Mouse (Mus musculus): ENCODE measurements around the gene Tiam2. TPM values are rescaled to one million over a fixed set of nuclear protein-coding genes. Genes with fewer than 3 reads are reported as not detected.
A peak's percentile ranks its signal among the peaks of the same experiment; 100 is the strongest.
"Not testable (repeated sequence)": the region's sequence is repeated elsewhere in the genome, so short reads cannot be mapped to it uniquely, and the experiment has no call there.

Gene Tiam2
- polyA plus RNA-seq, 1 experiment = 1.2 TPM

GRCm38 (mm10) chr17:3344872-3345271 is 18.5 kb downstream of the Tiam2 start:
- Histone ChIP-seq H3K27ac (ENCODE audit: insufficient read depth, low read depth, low read length) (no peak overlapping the region), H3K4me3 (ENCODE audit: insufficient read depth, low read depth, low read length) (no peak overlapping the region), H3K36me3 (ENCODE audit: control insufficient read depth, insufficient read depth, low read length) (no peaks in the 10 kb centered on the region), H3K4me1 (ENCODE audit: control insufficient read depth, insufficient read depth, low read length) (no peaks in the 10 kb centered on the region), H3K27me3 (replicated peaks; ENCODE audit: control insufficient read depth, insufficient read depth, low read length) (no peaks in the 10 kb centered on the region)
- 83% methylated on average over 7 of the region's 7 CpGs for WGBS
- no peak for TF ChIP-seq POLR2A (IDR thresholded peaks at IDR 0.05; ENCODE audit: low read depth, low read length)
- no peak for TF ChIP-seq CTCF (conservative IDR thresholded peaks at IDR 0.05; ENCODE audit: insufficient read depth, insufficient read length, low read depth, low read length)
- no peak for DNase-seq

GRCm38 (mm10) chr17:3345276-3345885 is 19.0 kb downstream of the Tiam2 start:
- Histone ChIP-seq H3K36me3 (ENCODE audit: control insufficient read depth, insufficient read depth, low read length) (no peaks in the 10 kb centered on the region), H3K27me3 (replicated peaks; ENCODE audit: control insufficient read depth, insufficient read depth, low read length) (no peaks in the 10 kb centered on the region), H3K4me3 (ENCODE audit: insufficient read depth, low read depth, low read length) (no peak overlapping the region), H3K27ac (ENCODE audit: insufficient read depth, low read depth, low read length) (no peak overlapping the region), H3K4me1 (ENCODE audit: control insufficient read depth, insufficient read depth, low read length) (no peaks in the 10 kb centered on the region)
- 69% methylated on average over 12 of the region's 12 CpGs for whole genome bisulfite sequencing
- no peak for TF ChIP-seq POLR2A (IDR thresholded peaks at IDR 0.05; ENCODE audit: low read depth, low read length)
- TF ChIP-seq CTCF (conservative IDR thresholded peaks at IDR 0.05; ENCODE audit: insufficient read depth, insufficient read length, low read depth, low read length) = no peak
- no peak for DNase-seq

DNA sequence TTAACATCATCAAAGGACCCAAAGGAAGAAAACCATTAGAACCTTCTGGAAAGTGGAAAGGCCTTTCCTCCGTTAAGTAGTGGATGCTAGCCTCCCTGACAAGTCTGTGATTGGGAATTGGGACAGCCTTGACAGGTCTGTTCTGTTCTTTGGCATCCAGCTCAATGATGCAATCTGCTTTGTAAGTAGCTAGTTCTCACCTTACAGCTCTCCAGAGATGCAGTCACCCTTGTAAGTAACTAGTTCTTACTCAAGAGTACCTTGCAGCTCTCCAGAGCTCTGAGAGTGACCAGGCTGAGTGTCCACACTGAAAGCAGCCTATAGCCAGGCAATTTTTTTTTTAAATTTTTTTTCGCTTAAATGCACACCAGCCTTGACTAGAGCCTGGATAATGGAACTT is 21.4 kb downstream of the Tiam2 start:
- no peaks in the 10 kb centered on the region for H3K36me3 ChIP-seq (ENCODE audit: control insufficient read depth, insufficient read depth, low read length)
- no peak for TF ChIP-seq POLR2A (IDR thresholded peaks at IDR 0.05; ENCODE audit: low read depth, low read length)
- no peak for TF ChIP-seq CTCF (conservative IDR thresholded peaks at IDR 0.05; ENCODE audit: insufficient read depth, insufficient read length, low read depth, low read length)
- no peak overlapping the region for H3K4me3 ChIP-seq (ENCODE audit: insufficient read depth, low read depth, low read length)
- no peaks in the 10 kb centered on the region for H3K4me1 ChIP-seq (ENCODE audit: control insufficient read depth, insufficient read depth, low read length)
- no peaks in the 10 kb centered on the region for H3K27me3 ChIP-seq (replicated peaks; ENCODE audit: control insufficient read depth, insufficient read depth, low read length)
- 91% methylated on average over 2 of the region's 2 CpGs for WGBS
- H3K27ac ChIP-seq (ENCODE audit: insufficient read depth, low read depth, low read length) = no peak overlapping the region
- DNase-seq = no peak

DNA sequence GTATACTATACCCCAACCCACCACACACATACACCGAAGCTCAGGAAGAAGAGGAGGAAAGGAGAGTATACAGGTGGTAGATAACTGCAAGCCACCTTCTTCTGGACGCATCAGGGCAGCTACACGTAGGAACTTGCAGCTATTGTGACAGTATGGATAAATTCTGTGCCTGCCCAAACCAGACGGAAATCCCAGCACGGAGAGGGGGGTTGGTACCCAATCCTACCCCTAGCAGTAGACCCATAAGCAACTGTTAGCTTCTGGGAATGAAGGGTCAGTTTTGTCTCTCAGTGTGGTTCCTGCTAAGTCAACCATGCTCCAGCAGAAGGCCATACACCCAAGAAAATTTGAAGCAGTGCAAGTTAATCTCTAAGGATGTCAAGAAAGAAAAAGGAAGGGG is 23.0 kb downstream of the Tiam2 start:
- no peaks in the 10 kb centered on the region for H3K27me3 ChIP-seq (replicated peaks; ENCODE audit: control insufficient read depth, insufficient read depth, low read length)
- no peaks in the 10 kb centered on the region for H3K36me3 ChIP-seq (ENCODE audit: control insufficient read depth, insufficient read depth, low read length)
- 91% methylated on average over 5 of the region's 5 CpGs for WGBS
- H3K4me3 ChIP-seq (ENCODE audit: insufficient read depth, low read depth, low read length) = no peak overlapping the region
- DNase-seq = no peak
- no peak for TF ChIP-seq CTCF (conservative IDR thresholded peaks at IDR 0.05; ENCODE audit: insufficient read depth, insufficient read length, low read depth, low read length)
- no peak for TF ChIP-seq POLR2A (IDR thresholded peaks at IDR 0.05; ENCODE audit: low read depth, low read length)
- H3K4me1 ChIP-seq (ENCODE audit: control insufficient read depth, insufficient read depth, low read length) = no peaks in the 10 kb centered on the region
- no peak overlapping the region for H3K27ac ChIP-seq (ENCODE audit: insufficient read depth, low read depth, low read length)

DNA sequence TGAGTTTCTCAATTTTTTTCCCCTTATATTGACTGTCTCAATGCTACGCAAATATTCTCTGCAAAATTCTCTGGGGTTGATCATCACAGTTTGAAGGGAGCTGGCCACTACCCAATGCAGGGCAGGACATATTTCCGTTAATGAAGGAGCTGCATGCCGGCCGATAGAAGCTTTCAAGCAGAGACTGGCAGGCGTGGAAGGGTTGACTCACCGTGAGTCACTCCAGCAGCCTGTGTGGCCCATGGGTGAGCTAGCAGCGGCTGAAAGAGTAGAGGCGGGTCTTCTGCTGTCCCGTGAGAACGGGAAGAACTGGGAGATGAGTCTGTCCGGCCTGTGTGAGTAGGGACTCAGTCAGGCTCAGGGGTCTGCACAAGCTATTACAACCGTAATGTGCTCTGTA is 23.6 kb downstream of the Tiam2 start:
- no peaks in the 10 kb centered on the region for H3K4me1 ChIP-seq (ENCODE audit: control insufficient read depth, insufficient read depth, low read length)
- WGBS = 79% methylated on average over 12 of the region's 12 CpGs
- TF ChIP-seq CTCF (conservative IDR thresholded peaks at IDR 0.05; ENCODE audit: insufficient read depth, insufficient read length, low read depth, low read length) (no peak), POLR2A (IDR thresholded peaks at IDR 0.05; ENCODE audit: low read depth, low read length) (no peak)
- no peaks in the 10 kb centered on the region for H3K36me3 ChIP-seq (ENCODE audit: control insufficient read depth, insufficient read depth, low read length)
- H3K27me3 ChIP-seq (replicated peaks; ENCODE audit: control insufficient read depth, insufficient read depth, low read length) = no peaks in the 10 kb centered on the region
- no peak overlapping the region for H3K27ac ChIP-seq (ENCODE audit: insufficient read depth, low read depth, low read length)
- H3K4me3 ChIP-seq (ENCODE audit: insufficient read depth, low read depth, low read length) = no peak overlapping the region
- no peak for DNase-seq

- no peak for DNase-seq
- Histone ChIP-seq H3K4me1 (ENCODE audit: control insufficient read depth, insufficient read depth, low read length) (no peaks in the 10 kb centered on the region), H3K4me3 (ENCODE audit: insufficient read depth, low read depth, low read length) (no peak overlapping the region), H3K27ac (ENCODE audit: insufficient read depth, low read depth, low read length) (no peak overlapping the region), H3K36me3 (ENCODE audit: control insufficient read depth, insufficient read depth, low read length) (no peaks in the 10 kb centered on the region), H3K27me3 (replicated peaks; ENCODE audit: control insufficient read depth, insufficient read depth, low read length) (no peaks in the 10 kb centered on the region)
- TF ChIP-seq POLR2A (IDR thresholded peaks at IDR 0.05; ENCODE audit: low read depth, low read length) (no peak), CTCF (conservative IDR thresholded peaks at IDR 0.05; ENCODE audit: insufficient read depth, insufficient read length, low read depth, low read length) (no peak)
- 87% methylated on average over 4 of the region's 4 CpGs for WGBS
Observed at GRCm38 (mm10) chr17:3350405-3350804, 24.0 kb downstream of the Tiam2 start.

- H3K27ac ChIP-seq (ENCODE audit: insufficient read depth, low read depth, low read length) = no peak overlapping the region
- no peaks in the 10 kb centered on the region for H3K27me3 ChIP-seq (replicated peaks; ENCODE audit: control insufficient read depth, insufficient read depth, low read length)
- WGBS = 47% methylated on average over 4 of the region's 4 CpGs
- TF ChIP-seq POLR2A (IDR thresholded peaks at IDR 0.05; ENCODE audit: low read depth, low read length) (no peak), CTCF (conservative IDR thresholded peaks at IDR 0.05; ENCODE audit: insufficient read depth, insufficient read length, low read depth, low read length) (no peak)
- H3K4me3 ChIP-seq (ENCODE audit: insufficient read depth, low read depth, low read length) = no peak overlapping the region
- H3K4me1 ChIP-seq (ENCODE audit: control insufficient read depth, insufficient read depth, low read length) = no peaks in the 10 kb centered on the region
- DNase-seq = peak; percentile 53
- H3K36me3 ChIP-seq (ENCODE audit: control insufficient read depth, insufficient read depth, low read length) = no peaks in the 10 kb centered on the region
Observed at GRCm38 (mm10) chr17:3351668-3352067, 25.3 kb downstream of the Tiam2 start.

- not testable (repeated sequence) for DNase-seq; H3K4me3 ChIP-seq (ENCODE audit: insufficient read depth, low read depth, low read length); H3K4me1 ChIP-seq (ENCODE audit: control insufficient read depth, insufficient read depth, low read length); H3K27me3 ChIP-seq (replicated peaks; ENCODE audit: control insufficient read depth, insufficient read depth, low read length); H3K36me3 ChIP-seq (ENCODE audit: control insufficient read depth, insufficient read depth, low read length); H3K27ac ChIP-seq (ENCODE audit: insufficient read depth, low read depth, low read length)
- over 99% methylated on average over 10 of the region's 10 CpGs for WGBS
Observed at GRCm38 (mm10) chr17:3353141-3353540, 26.8 kb downstream of the Tiam2 start.

All from kidney, adult 2 months (tissue).